Mouse (Mus musculus) lung, postnatal 0 days (tissue): ENCODE data around the gene Ube2q1. TPM values are rescaled to one million over a fixed set of nuclear protein-coding genes. Genes with fewer than 3 reads are reported as not detected.
A peak's percentile ranks its signal among the peaks of the same experiment; 100 is the strongest.
"Not testable (repeated sequence)": the region's sequence is repeated elsewhere in the genome, so short reads cannot be mapped to it uniquely, and the experiment has no call there.

Experiments
- ATAC-seq: fragments of 200-750 bp; cut with Nextera tagmentation; 2 replicates; pipeline ENCODE4 v1.8.0; 2017; ENCODE audit warnings: moderate library complexity
- DNase-seq: peaks from one replicate; pipeline ENCODE4 v3.0.0-alpha.2; 2016; ENCODE audit warnings: low spot score
- H3K27ac ChIP-seq: fragments of 300-500 bp; sonication (generic); 2 replicates; pipeline ENCODE4 v1.5.1; 2014; ENCODE audit warnings: antibody characterized with exemption, mild to moderate bottlenecking, low read length, mixed read lengths
- H3K27me3 ChIP-seq: fragments of 300-500 bp; sonication (generic); replicated peaks from 2 replicates; pipeline ENCODE4 v1.6.1; 2014; ENCODE audit warnings: low read length, mixed read lengths; ENCODE audit not compliant: insufficient read depth
- H3K36me3 ChIP-seq: fragments of 300-500 bp; sonication (generic); 2 replicates; pipeline ENCODE4 v1.6.1; 2014; ENCODE audit warnings: low read length, mixed read lengths; ENCODE audit not compliant: insufficient read depth
- H3K4me1 ChIP-seq: fragments of 300-500 bp; sonication (generic); 2 replicates; pipeline ENCODE4 v1.6.1; 2014; ENCODE audit warnings: antibody characterized with exemption, low read depth, low read length, mixed read lengths; ENCODE audit not compliant: insufficient read depth
- H3K4me2 ChIP-seq: fragments of 300-500 bp; sonication (generic); replicated peaks from 2 replicates; pipeline ENCODE4 v1.6.1; 2014; ENCODE audit warnings: low read depth, mild to moderate bottlenecking, low read length, moderate library complexity, mixed read lengths
- H3K4me3 ChIP-seq: fragments of 300-500 bp; sonication (generic); 2 replicates; pipeline ENCODE4 v1.5.1; 2014; ENCODE audit warnings: low read depth, low read length
- H3K9ac ChIP-seq: fragments of 300-500 bp; sonication (generic); replicated peaks from 2 replicates; pipeline ENCODE4 v1.6.1; 2014; ENCODE audit warnings: low read depth, mild to moderate bottlenecking
- H3K9me3 ChIP-seq: fragments of 300-500 bp; sonication (generic); 2 replicates; pipeline ENCODE4 v1.6.1; 2016; ENCODE audit warnings: low read length, mixed read lengths
- CTCF ChIP-seq: IDR thresholded peaks from 2 replicates; pipeline ENCODE4 v1.5.1; 2016; ENCODE audit warnings: antibody characterized with exemption, mild to moderate bottlenecking
- EP300 ChIP-seq: IDR thresholded peaks from 2 replicates; pipeline ENCODE4 v1.6.1; 2016; ENCODE audit warnings: antibody characterized with exemption, mild to moderate bottlenecking, control low read depth
- WGBS: fragments of 180-500 bp; shearing (Covaris S2); extraction: QIAGEN DNeasy Blood & Tissue Kit; methylation state at CpG from one replicate; pipeline ENCODE4 v1.1.7; 2014; 5-methylcytosine and 5-hydroxymethylcytosine counted together
- polyA plus RNA-seq: library from polyadenylated mRNA; unstranded; fragments of >200 nt; fragmentation: Nextera tagmentation; extraction: Ambion mirVana; gene quantifications from 2 replicates; pipeline ENCODE4 v1.2.1, GENCODE M21; 2015

Gene Ube2q1
- polyA plus RNA-seq, 1 experiment from 2014 or later = 12.4 TPM

GRCm38 (mm10) chr3:89796358-89796757, 22.9 kb downstream of the Ube2q1 start:
- no peak for TF ChIP-seq CTCF
- ATAC-seq = no peak
- Histone ChIP-seq H3K4me3 (no peak overlapping the region), H3K27ac (no peak overlapping the region), H3K27me3 (no peaks in the 10 kb centered on the region), H3K4me2 (no peak overlapping the region), H3K36me3 (no peaks in the 10 kb centered on the region), H3K4me1 (no peaks in the 10 kb centered on the region), H3K9ac (no peak overlapping the region), H3K9me3 (no peaks in the 10 kb centered on the region)
- peak; percentile 37 for DNase-seq
- WGBS = 37% methylated on average over 4 of the region's 4 CpGs

- DNase-seq (no peak), ATAC-seq (no peak)
- H3K4me2 ChIP-seq = no peak overlapping the region
- H3K9me3 ChIP-seq = no peaks in the 10 kb centered on the region
- no peak overlapping the region for H3K4me3 ChIP-seq
- H3K9ac ChIP-seq = no peak overlapping the region
- TF ChIP-seq EP300 = no peak
- no peak for TF ChIP-seq CTCF
- no peaks in the 10 kb centered on the region; the same call in 1 of the 2 replicates for H3K4me1 ChIP-seq
- no peaks in the 10 kb centered on the region for H3K27me3 ChIP-seq
- H3K27ac ChIP-seq = no peak overlapping the region
- no peaks in the 10 kb centered on the region for H3K36me3 ChIP-seq
- WGBS = 77% methylated on average over 3 of the region's 3 CpGs
These were observed 25.1 kb downstream of the Ube2q1 start for GRCm38 (mm10) chr3:89798518-89798917.

GRCm38 (mm10) chr3:89799476-89799875, 26.1 kb downstream of the Ube2q1 start:
- H3K4me1 ChIP-seq = no peaks in the 10 kb centered on the region; the same call in 1 of the 2 replicates
- no peak overlapping the region for H3K4me2 ChIP-seq
- H3K36me3 ChIP-seq = no peaks in the 10 kb centered on the region
- H3K9me3 ChIP-seq = no peaks in the 10 kb centered on the region
- WGBS = 21% methylated on average over 13 of the region's 13 CpGs
- H3K9ac ChIP-seq = no peak overlapping the region
- H3K4me3 ChIP-seq = no peak overlapping the region
- ATAC-seq (no peak), DNase-seq (no peak)
- H3K27ac ChIP-seq = no peak overlapping the region
- H3K27me3 ChIP-seq = no peaks in the 10 kb centered on the region
- no peak for TF ChIP-seq CTCF

GRCm38 (mm10) chr3:89800078-89800477, 26.7 kb downstream of the Ube2q1 start:
- not testable (repeated sequence) for DNase-seq, H3K36me3 ChIP-seq, H3K27me3 ChIP-seq, ATAC-seq, H3K9ac ChIP-seq, H3K4me1 ChIP-seq, H3K4me2 ChIP-seq, H3K9me3 ChIP-seq, H3K4me3 ChIP-seq, H3K27ac ChIP-seq
- WGBS = 61% methylated on average over 3 of the region's 3 CpGs

GRCm38 (mm10) chr3:89800774-89801506, 27.5 kb downstream of the Ube2q1 start:
- no peaks in the 10 kb centered on the region for H3K27me3 ChIP-seq
- ATAC-seq (no peak), DNase-seq (no peak)
- H3K9me3 ChIP-seq = no peaks in the 10 kb centered on the region
- no peak for TF ChIP-seq CTCF
- no peak for TF ChIP-seq EP300
- H3K4me1 ChIP-seq = no peaks in the 10 kb centered on the region; the same call in 1 of the 2 replicates
- H3K9ac ChIP-seq = no peak overlapping the region
- H3K4me3 ChIP-seq = no peak overlapping the region
- H3K4me2 ChIP-seq = no peak overlapping the region
- no peak overlapping the region for H3K27ac ChIP-seq
- 58% methylated on average over 5 of the region's 5 CpGs for WGBS
- H3K36me3 ChIP-seq = no peaks in the 10 kb centered on the region

GRCm38 (mm10) chr3:89801507-89801847, 28.1 kb downstream of the Ube2q1 start:
- 5% methylated on average over 3 of the region's 3 CpGs for WGBS
- Histone ChIP-seq H3K36me3 (no peaks in the 10 kb centered on the region), H3K9ac (no peak overlapping the region), H3K27ac (no peak overlapping the region), H3K9me3 (no peaks in the 10 kb centered on the region), H3K4me1 (no peaks in the 10 kb centered on the region; the same call in 1 of the 2 replicates), H3K27me3 (no peaks in the 10 kb centered on the region), H3K4me2 (no peak overlapping the region), H3K4me3 (no peak overlapping the region)
- ATAC-seq = peak; percentile 85
- DNase-seq = peak; percentile 74
- TF ChIP-seq CTCF (peak; percentile 46), EP300 (no peak)

GRCm38 (mm10) chr3:89802876-89803275, 29.5 kb downstream of the Ube2q1 start:
- H3K4me1 ChIP-seq = no peaks in the 10 kb centered on the region; the same call in 1 of the 2 replicates
- H3K9me3 ChIP-seq = no peaks in the 10 kb centered on the region
- no peaks in the 10 kb centered on the region for H3K27me3 ChIP-seq
- ATAC-seq = no peak
- no peak overlapping the region for H3K4me3 ChIP-seq
- no peak overlapping the region for H3K27ac ChIP-seq
- no peaks in the 10 kb centered on the region for H3K36me3 ChIP-seq
- no peak for DNase-seq
- WGBS = 78% methylated on average over 14 of the region's 15 CpGs
- no peak for TF ChIP-seq CTCF
- TF ChIP-seq EP300 = no peak
- H3K9ac ChIP-seq = no peak overlapping the region
- no peak overlapping the region for H3K4me2 ChIP-seq
